Mouse (Mus musculus): ENCODE data around the gene Enpp6.

GRCm38 (mm10) chr8:47058526-47058925 lies 71.8 kb downstream of the Enpp6 start:
- TF ChIP-seq CTCF (IDR thresholded peaks at IDR 0.05; ENCODE audit: low read depth) (no peak), EP300 (IDR thresholded peaks at IDR 0.05; ENCODE audit: low read depth) (no peak)

Data from heart, postnatal 0 days (tissue).